Mouse (Mus musculus): ENCODE measurements at regions not wholly inside any gene's neighbourhood (a gene's known extent, or its start where the extent isn't known, plus 50 kb on each side); places are given as distances from the start of the nearest gene placed in this dataset.

- no peak for DNase-seq
These were observed 135.3 kb downstream of the Cd83 start for GRCm38 (mm10) chr13:43919781-43920420.

- no peak for DNase-seq
These were observed 145.8 kb downstream of the Cd83 start for GRCm38 (mm10) chr13:43930081-43930981.

GRCm38 (mm10) chr13:43932946-43933345, 148.4 kb downstream of the Cd83 start:
- DNase-seq, result no peak

- peak; percentile 5 for DNase-seq
These were observed 150.7 kb downstream of the Cd83 start for GRCm38 (mm10) chr13:43935284-43935683.

- DNase-seq, result no peak
These were observed 151.9 kb downstream of the Cd83 start for GRCm38 (mm10) chr13:43936504-43936903.

- no peak for DNase-seq
These were observed 154.0 kb downstream of the Cd83 start for GRCm38 (mm10) chr13:43938611-43939010.

GRCm38 (mm10) chr13:43939375-43939774, 154.8 kb downstream of the Cd83 start:
- peak; percentile 10 for DNase-seq

GRCm38 (mm10) chr13:43941731-43942130, 157.2 kb downstream of the Cd83 start:
- DNase-seq, result no peak

- DNase-seq, result no peak
These were observed 164.0 kb downstream of the Cd83 start for GRCm38 (mm10) chr13:43948606-43949005.

GRCm38 (mm10) chr13:43949740-43950643, 165.4 kb downstream of the Cd83 start:
- no peak for DNase-seq

GRCm38 (mm10) chr13:43952491-43952890, 167.9 kb downstream of the Cd83 start:
- no peak for DNase-seq

GRCm38 (mm10) chr13:43952972-43953592, 168.5 kb downstream of the Cd83 start:
- no peak for DNase-seq

GRCm38 (mm10) chr13:43954714-43955393, 170.3 kb downstream of the Cd83 start:
- DNase-seq, result no peak

- no peak for DNase-seq
These were observed 172.5 kb downstream of the Cd83 start for GRCm38 (mm10) chr13:43957046-43957445.

- DNase-seq, result no peak
These were observed 174.6 kb downstream of the Cd83 start for GRCm38 (mm10) chr13:43959121-43959572.

- DNase-seq, result no peak
These were observed 176.6 kb downstream of the Cd83 start for GRCm38 (mm10) chr13:43961047-43961690.

- no peak for DNase-seq
These were observed 177.4 kb downstream of the Cd83 start for GRCm38 (mm10) chr13:43961987-43962386.

- DNase-seq, result no peak
These were observed 178.7 kb downstream of the Cd83 start for GRCm38 (mm10) chr13:43963321-43963720.

GRCm38 (mm10) chr13:43965256-43965905, 180.8 kb downstream of the Cd83 start:
- no peak for DNase-seq

GRCm38 (mm10) chr13:43967516-43967915, 182.9 kb downstream of the Cd83 start:
- DNase-seq, result no peak

- DNase-seq, result no peak
These were observed 188.3 kb downstream of the Cd83 start for GRCm38 (mm10) chr13:43972906-43973305.

Data from right cerebral cortex, adult 18-20 months (tissue).